Mouse (Mus musculus) liver, embryonic 14.5 days (tissue): ENCODE results near the gene Folr1. TPM values are rescaled to one million over a fixed set of nuclear protein-coding genes. Genes with fewer than 3 reads are reported as not detected.

Source experiments
- ATAC-seq: fragments of 200-750 bp; cut with Nextera tagmentation; 2 replicates; pipeline ENCODE4 v1.8.0; 2017; ENCODE audit warnings: moderate number of reproducible peaks, mild to moderate bottlenecking, moderate library complexity; ENCODE audit not compliant: insufficient read depth
- DNase-seq, 3 experiments: peaks; one replicate each; pipeline ENCODE4 v3.0.0-alpha.2; 2012 to 2013; ENCODE audit warnings: low read depth in 3 of 3, low spot score in 3 of 3
- H3K27ac ChIP-seq: fragments of 300-500 bp; sonication (generic); 2 replicates; pipeline ENCODE4 v1.5.1; 2014; ENCODE audit warnings: moderate library complexity, mild to moderate bottlenecking, control low read depth, inconsistent platforms
- H3K27me3 ChIP-seq: fragments of 300-500 bp; sonication (generic); 2 replicates; pipeline ENCODE4 v1.6.1; 2014; ENCODE audit warnings: mild to moderate bottlenecking, low read length, moderate library complexity; ENCODE audit not compliant: control insufficient read depth, insufficient read depth
- H3K36me3 ChIP-seq: fragments of 300-500 bp; sonication (generic); replicated peaks from 2 replicates; pipeline ENCODE4 v1.6.1; 2014; ENCODE audit warnings: low read depth; ENCODE audit not compliant: control insufficient read depth, insufficient read depth
- H3K4me1 ChIP-seq, 2 experiments: fragments of 200-500 bp in 1 of 2; fragments of 300-500 bp in 1 of 2; sonication (generic) in 1 of 2; replicated peaks; 2 replicates each; pipeline ENCODE4 v1.6.1; 2012 to 2014; ENCODE audit warnings: antibody characterized with exemption in 1 of 2, inconsistent platforms in 1 of 2, low read length in 1 of 2; ENCODE audit not compliant: control insufficient read depth in 2 of 2, insufficient read depth in 2 of 2
- H3K4me2 ChIP-seq: fragments of 300-500 bp; sonication (generic); 2 replicates; pipeline ENCODE4 v1.6.1; 2014; ENCODE audit warnings: low read depth, mild to moderate bottlenecking, control low read depth, moderate library complexity
- H3K4me3 ChIP-seq, 2 experiments: fragments of 200-500 bp in 1 of 2; fragments of 300-500 bp in 1 of 2; sonication (generic) in 1 of 2; 2 replicates each; pipeline ENCODE4 v1.5.1; 2012 to 2014; ENCODE audit warnings: low read depth in 2 of 2, low read length in 2 of 2, mild to moderate bottlenecking in 2 of 2, control low read depth in 1 of 2, inconsistent platforms in 1 of 2, moderate library complexity in 1 of 2; ENCODE audit not compliant: insufficient read depth in 1 of 2
- H3K9ac ChIP-seq: fragments of 300-500 bp; sonication (generic); replicated peaks from 2 replicates; pipeline ENCODE4 v1.6.1; 2014; ENCODE audit warnings: mild to moderate bottlenecking, control low read depth, moderate library complexity
- H3K9me3 ChIP-seq: fragments of 300-500 bp; sonication (generic); 2 replicates; pipeline ENCODE4 v1.6.1; 2016; ENCODE audit warnings: low read length, mixed read lengths; ENCODE audit not compliant: control insufficient read depth
- CTCF ChIP-seq: IDR thresholded peaks from 2 replicates; pipeline ENCODE4 v1.5.1; 2016; ENCODE audit warnings: antibody characterized with exemption, low read depth, control low read depth
- EP300 ChIP-seq: IDR thresholded peaks from 2 replicates; pipeline ENCODE4 v1.6.1; 2016; ENCODE audit warnings: antibody characterized with exemption, low read depth
- WGBS: fragments of 180-500 bp; shearing (Covaris S2); extraction: QIAGEN DNeasy Blood & Tissue Kit; methylation state at CpG from one replicate; pipeline ENCODE4 v1.1.7; 2014; ENCODE audit not compliant: insufficient replicate concordance; 5-methylcytosine and 5-hydroxymethylcytosine counted together
- polyA plus RNA-seq, 2 experiments: library from polyadenylated mRNA; depleted of rRNA in 1 of 2; stranded (reverse) in 1 of 2; unstranded in 1 of 2; fragments of >200 nt; fragmentation: Nextera tagmentation in 1 of 2; extraction: Ambion mirVana in 1 of 2; gene quantifications; 2 replicates each; pipeline versions ENCODE4 v1.2.1 to v1.2.3; 2012 to 2014

Gene Folr1
- polyA plus RNA-seq, 2 experiments, result 0.33 TPM; not detected in 1

- H3K36me3 ChIP-seq, result no peaks in the 10 kb centered on the region
- ATAC-seq (no peak), DNase-seq (no peak)
- no peak within 1 kb of the TSS for H3K27ac ChIP-seq
- no peaks in the 10 kb centered on the region for H3K4me1 ChIP-seq
- H3K9me3 ChIP-seq, result no peaks in the 10 kb centered on the region
- WGBS, result 32% methylated on average over 3 of the region's 3 CpGs
- H3K4me2 ChIP-seq, result no peak within 1 kb of the TSS
- no peak within 1 kb of the TSS for H3K4me3 ChIP-seq
- no peak within 1 kb of the TSS for H3K9ac ChIP-seq
- no peak for TF ChIP-seq EP300
- no peak for TF ChIP-seq CTCF
- no peaks in the 10 kb centered on the region for H3K27me3 ChIP-seq
Observed at GRCm38 (mm10) chr7:101863415-101863814, 7.2 kb downstream of the Folr1 start, which contains the start of gene Anapc15. Gene Anapc15, plus strand, starts transcription at chr7:101863715.

DNA sequence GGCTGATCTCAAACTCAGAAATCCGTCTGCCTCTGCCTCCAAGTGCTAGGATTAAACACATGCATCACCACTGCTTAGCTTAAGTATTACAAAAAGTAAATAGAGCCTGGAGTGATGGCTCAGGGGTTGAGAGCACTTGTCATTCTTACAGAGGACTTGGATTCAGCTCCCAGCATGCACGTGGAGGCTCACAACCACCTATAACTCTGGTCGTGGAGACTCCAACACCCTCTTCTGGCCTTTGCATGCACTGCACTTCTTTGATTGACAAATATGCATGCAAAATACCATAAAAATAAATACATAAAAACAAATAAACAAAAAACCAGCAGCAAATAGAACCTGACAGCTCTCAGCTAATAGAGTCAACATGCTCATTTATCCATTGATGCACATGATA lies 8.3 kb downstream of the Folr1 start:
- DNase-seq, result no peak
- no peak overlapping the region for H3K4me2 ChIP-seq
- H3K36me3 ChIP-seq, result no peaks in the 10 kb centered on the region
- no peaks in the 10 kb centered on the region for H3K9me3 ChIP-seq
- H3K4me1 ChIP-seq, result no peaks in the 10 kb centered on the region
- WGBS, result 53% methylated on average over 3 of the region's 3 CpGs
- no peak for ATAC-seq
- H3K4me3 ChIP-seq, result no peak overlapping the region
- H3K27ac ChIP-seq, result no peak overlapping the region
- TF ChIP-seq EP300, result no peak
- TF ChIP-seq CTCF, result no peak
- no peaks in the 10 kb centered on the region for H3K27me3 ChIP-seq
- H3K9ac ChIP-seq, result no peak overlapping the region

DNA sequence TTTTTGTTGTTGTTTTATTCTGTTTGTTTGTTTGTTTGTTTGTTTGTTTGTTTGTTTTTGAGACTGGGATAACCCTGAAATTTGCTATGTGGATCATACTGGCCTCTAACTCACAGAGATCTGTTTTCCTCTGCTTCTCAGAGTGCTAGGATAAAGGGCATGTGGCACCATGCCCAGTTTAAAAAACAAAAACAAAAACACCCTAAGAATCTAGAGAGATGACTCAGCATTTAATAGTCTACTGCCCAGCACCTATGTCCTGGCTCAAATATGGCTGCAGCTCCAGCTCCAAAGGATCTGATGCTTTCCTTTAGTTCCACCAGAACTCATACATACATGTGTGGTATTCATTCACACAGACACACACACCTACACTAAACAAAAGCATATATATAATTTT lies 9.6 kb downstream of the Folr1 start:
- no peaks in the 10 kb centered on the region for H3K9me3 ChIP-seq
- no peak overlapping the region for H3K4me2 ChIP-seq
- H3K4me3 ChIP-seq, result no peak overlapping the region
- no peaks in the 10 kb centered on the region for H3K4me1 ChIP-seq
- H3K9ac ChIP-seq, result no peak overlapping the region
- TF ChIP-seq EP300 (no peak), CTCF (no peak)
- H3K36me3 ChIP-seq, result no peaks in the 10 kb centered on the region
- H3K27me3 ChIP-seq, result no peaks in the 10 kb centered on the region
- no peak overlapping the region for H3K27ac ChIP-seq
- no peak for ATAC-seq
- DNase-seq, result no peak

DNA sequence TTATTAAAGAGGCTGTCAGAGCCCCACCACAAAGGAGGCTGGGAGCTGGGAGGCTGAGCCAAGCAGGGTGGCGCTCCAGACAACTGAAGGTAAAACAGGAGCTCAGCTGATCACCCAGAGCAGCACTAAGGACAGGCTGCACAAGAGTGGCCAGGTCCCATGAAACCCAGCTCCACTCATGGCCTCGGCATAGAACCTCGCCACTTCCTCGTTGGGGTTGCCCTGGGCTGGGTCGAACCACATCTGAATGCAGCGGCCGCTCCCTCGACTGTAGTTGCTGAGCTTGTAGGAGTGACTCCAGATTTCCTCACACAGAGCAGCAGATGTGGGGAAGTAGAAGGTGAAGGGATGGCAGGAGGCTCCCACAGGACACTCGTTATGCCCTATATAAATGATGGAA lies 12.2 kb downstream of the Folr1 start:
- no peak overlapping the region for H3K4me3 ChIP-seq
- no peaks in the 10 kb centered on the region for H3K27me3 ChIP-seq
- no peaks in the 10 kb centered on the region for H3K36me3 ChIP-seq
- DNase-seq, result no peak
- WGBS, result 51% methylated on average over 9 of the region's 9 CpGs
- TF ChIP-seq EP300, result no peak
- TF ChIP-seq CTCF, result no peak
- no peak for ATAC-seq
- H3K27ac ChIP-seq, result no peak overlapping the region
- no peak overlapping the region for H3K4me2 ChIP-seq
- H3K9ac ChIP-seq, result no peak overlapping the region
- H3K9me3 ChIP-seq, result no peaks in the 10 kb centered on the region
- no peaks in the 10 kb centered on the region for H3K4me1 ChIP-seq

DNA sequence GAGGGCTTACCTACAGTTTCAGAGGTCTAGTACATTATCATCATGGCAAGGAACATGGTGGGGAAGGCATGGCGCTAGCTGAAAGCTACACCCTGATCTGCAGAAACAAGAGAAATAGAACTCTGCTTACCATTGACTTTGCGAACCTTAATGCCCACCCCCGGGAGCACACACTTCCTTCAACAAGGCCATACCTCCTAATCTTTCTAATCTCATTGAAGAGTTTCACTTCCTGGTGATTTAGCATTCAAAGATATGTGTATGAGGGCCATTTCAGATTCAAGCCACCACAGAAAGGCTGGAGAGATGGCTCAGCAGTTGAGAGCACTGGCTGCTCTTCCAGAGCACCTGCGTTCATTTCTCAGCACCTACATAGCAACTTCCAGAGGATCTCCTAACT lies 13.5 kb downstream of the Folr1 start, which contains the start of gene Folr2:
Gene Folr2, minus strand, starts transcription at position 101 of the 400 bp plus-strand sequence.
- H3K27ac ChIP-seq, result no peak within 1 kb of the TSS
- no peak within 1 kb of the TSS for H3K9ac ChIP-seq
- H3K9me3 ChIP-seq, result no peaks in the 10 kb centered on the region
- no peak for ATAC-seq
- H3K4me3 ChIP-seq, result no peak within 1 kb of the TSS
- no peaks in the 10 kb centered on the region for H3K4me1 ChIP-seq
- 65% methylated on average over 4 of the region's 4 CpGs for whole genome bisulfite sequencing
- H3K4me2 ChIP-seq, result no peak within 1 kb of the TSS
- TF ChIP-seq EP300 (no peak), CTCF (no peak)
- DNase-seq, result no peak
- H3K36me3 ChIP-seq, result no peaks in the 10 kb centered on the region
- H3K27me3 ChIP-seq, result no peaks in the 10 kb centered on the region
